In genomic region chr9:108579344-108579690, GRCm38 (mm10) we compare ENCODE assay signal across 9 mouse cellular contexts. TPM values are rescaled to one million over a fixed set of nuclear protein-coding genes. Genes with fewer than 3 reads are reported as not detected.
DNase-seq lines count a peak whose midpoint lies in the region; ATAC-seq and TF ChIP-seq lines count a peak whose summit lies in the region.
"Had no signal": no experiment of that assay in that cellular context is flagged by ENCODE, and none has a peak within 500 bp of the region (broad histone marks: within the 10 kb centered on the region; RNA-seq: fewer than 3 reads in every experiment).

No protein-coding gene starts in this region.

- no peak for ATAC-seq in heart, embryonic 13.5 days (ENCODE audit: extremely low read depth, insufficient number of reproducible peaks, low FRiP score, low TSS enrichment)
- no peak for ATAC-seq in forebrain, embryonic 14.5 days
- ATAC-seq in liver, embryonic 16.5 days (ENCODE audit: low read depth) = no peak

- no peak for TF ChIP-seq POLR2A in MEL (IDR thresholded peaks at IDR 0.05; ENCODE audit: control insufficient read depth in 1 of 2, insufficient read depth in 1 of 2, low read depth in 1 of 2, low read length in 2 of 2, poor library complexity in 1 of 2)

- peaks cover 60% of the 10 kb centered on the region for H3K4me1 ChIP-seq in heart, embryonic 13.5 days
- H3K4me1 ChIP-seq in MEL (ENCODE audit: control insufficient read depth in 1 of 2, insufficient read depth in 2 of 2, low read length in 2 of 2) = peaks cover 0 to 9% of the 10 kb centered on the region in 2 experiments; a peak in 2 of 4 replicates
- H3K4me1 ChIP-seq in forebrain, embryonic 14.5 days (ENCODE audit: control insufficient read depth, insufficient read depth, low read length) = peaks cover 24% of the 10 kb centered on the region
- peaks cover 17% of the 10 kb centered on the region for H3K4me1 ChIP-seq in liver, embryonic 16.5 days (ENCODE audit: control insufficient read depth, low read depth, low read length)

- peak overlapping the region; percentile 96 for H3K27ac ChIP-seq in heart, embryonic 13.5 days (replicated peaks)
- peak overlapping the region; percentile 68 for H3K27ac ChIP-seq in MEL (ENCODE audit: control insufficient read depth, low read depth, low read length)
- peak overlapping the region; percentile 93 for H3K27ac ChIP-seq in forebrain, embryonic 14.5 days (ENCODE audit: low read depth, low read length)
- H3K27ac ChIP-seq in liver, embryonic 16.5 days (ENCODE audit: low read length) = no peak overlapping the region

- TF ChIP-seq EP300 in MEL (IDR thresholded peaks at IDR 0.05; ENCODE audit: low read depth in 1 of 2, low read length in 2 of 2) = no peak

- no peaks in the 10 kb centered on the region for H3K27me3 ChIP-seq in heart, embryonic 13.5 days (replicated peaks)
- no peaks in the 10 kb centered on the region for H3K27me3 ChIP-seq in MEL (ENCODE audit: control insufficient read depth in 1 of 2, insufficient read depth in 2 of 2, low read length in 2 of 2)
- no peaks in the 10 kb centered on the region for H3K27me3 ChIP-seq in forebrain, embryonic 14.5 days (replicated peaks; ENCODE audit: control insufficient read depth, insufficient read depth, low read length)
- no peaks in the 10 kb centered on the region for H3K27me3 ChIP-seq in liver, embryonic 16.5 days (ENCODE audit: control insufficient read depth, insufficient read depth, low read depth, low read length)
- H3K27me3 ChIP-seq: CH12.LX had no signal

- no peaks in the 10 kb centered on the region for H3K9me3 ChIP-seq in heart, embryonic 13.5 days
- H3K9me3 ChIP-seq in MEL (replicated peaks; ENCODE audit: insufficient read depth, low read length) = no peaks in the 10 kb centered on the region
- H3K9me3 ChIP-seq in forebrain, embryonic 14.5 days (replicated peaks; ENCODE audit: control insufficient read depth, low read length) = no peaks in the 10 kb centered on the region
- H3K9me3 ChIP-seq in liver, embryonic 16.5 days (replicated peaks; ENCODE audit: control insufficient read depth, low read length) = no peaks in the 10 kb centered on the region

- H3K4me3 ChIP-seq in heart, embryonic 13.5 days = peak overlapping the region; percentile 84
- H3K4me3 ChIP-seq in MEL (ENCODE audit: control insufficient read depth in 1 of 2, insufficient read depth in 1 of 2, low read depth in 2 of 2, low read length in 2 of 2) = peak overlapping the region; percentile 72 to 98
- H3K4me3 ChIP-seq in forebrain, embryonic 14.5 days (ENCODE audit: low read depth, low read length) = peak overlapping the region; percentile 82
- peak overlapping the region; percentile 78 for H3K4me3 ChIP-seq in liver, embryonic 16.5 days (ENCODE audit: low read depth, low read length)

- H3K79me2 ChIP-seq in MEL (ENCODE audit: control insufficient read depth, insufficient read depth, low read length, poor library complexity) = peaks cover 6% of the 10 kb centered on the region

- 46% methylated on average over 5 of the region's 5 CpGs for WGBS in heart, embryonic 13.5 days
- WGBS in forebrain, embryonic 14.5 days = 69% methylated on average over 5 of the region's 5 CpGs
- WGBS in liver, embryonic 16.5 days (ENCODE audit: insufficient replicate concordance) = 63% methylated on average over 5 of the region's 5 CpGs

- peak overlapping the region; percentile 78 for H3K4me2 ChIP-seq in heart, embryonic 13.5 days
- peak overlapping the region; percentile 62 for H3K4me2 ChIP-seq in forebrain, embryonic 14.5 days (ENCODE audit: low read length)
- H3K4me2 ChIP-seq in liver, embryonic 16.5 days (ENCODE audit: low read depth, low read length) = peak overlapping the region; percentile 96

- no peak for TF ChIP-seq RAD21 in MEL (IDR thresholded peaks at IDR 0.05; ENCODE audit: low read depth, low read length)

- no peak for TF ChIP-seq CTCF in MEL (IDR thresholded peaks at IDR 0.05 in 2 of 3, conservative IDR thresholded peaks at IDR 0.05 in 1 of 3; ENCODE audit: control insufficient read depth in 1 of 3, insufficient read depth in 1 of 3, low read depth in 2 of 3, low read length in 3 of 3, poor library complexity in 1 of 3, severe bottlenecking in 1 of 3)

- peak overlapping the region; percentile 98 for H3K9ac ChIP-seq in heart, embryonic 13.5 days
- H3K9ac ChIP-seq in MEL (ENCODE audit: control insufficient read depth, low read depth, low read length, poor library complexity, severe bottlenecking) = peak overlapping the region; percentile 88
- peak overlapping the region; percentile 66 for H3K9ac ChIP-seq in forebrain, embryonic 14.5 days (ENCODE audit: low read length)
- peak overlapping the region; percentile 78; the same call in 1 of the 2 replicates for H3K9ac ChIP-seq in liver, embryonic 16.5 days (ENCODE audit: low read depth, low read length)

- no peak for DNase-seq in heart, adult 9 months (ENCODE audit: low spot score in 2 of 2)
- DNase-seq in MEL (ENCODE audit: low read depth, low spot score) = peak; percentile 56
- no peak for DNase-seq in forebrain, embryonic 14.5 days (ENCODE audit: low spot score)
- no peak for DNase-seq in B cell, adult 2 months
- DNase-seq in gastrocnemius, adult 18-20 months (ENCODE audit: low spot score) = no peak
- no peak for DNase-seq in left cerebral cortex, adult 8-10 months (ENCODE audit: low spot score in 2 of 2)

- H3K36me3 ChIP-seq in heart, embryonic 13.5 days = peaks cover 56% of the 10 kb centered on the region
- H3K36me3 ChIP-seq in MEL (ENCODE audit: control insufficient read depth in 1 of 2, insufficient read depth in 2 of 2, low read length in 2 of 2) = no peaks in the 10 kb centered on the region
- peaks cover 30% of the 10 kb centered on the region for H3K36me3 ChIP-seq in forebrain, embryonic 14.5 days (ENCODE audit: control insufficient read depth, insufficient read depth, low read length)
- H3K36me3 ChIP-seq in liver, embryonic 16.5 days (ENCODE audit: control insufficient read depth, insufficient read depth) = no peaks in the 10 kb centered on the region

TF ChIP-seq in MEL, 35 proteins besides CTCF, POLR2A, EP300 and RAD21 (continues in another document):
- TF ChIP-seq NRF1 (IDR thresholded peaks at IDR 0.05; ENCODE audit: insufficient read depth, low read depth, low read length, poor library complexity, severe bottlenecking) = peak; percentile 46; the same call in 1 of the 2 replicates
- TF ChIP-seq MAZ (IDR thresholded peaks at IDR 0.05; ENCODE audit: low read depth, low read length) = no peak
- TF ChIP-seq ELF1 (IDR thresholded peaks at IDR 0.05; ENCODE audit: low read depth, low read length) = 0 out of 2 replicates have a peak, but pooled peaks have one; percentile 3

RNA-seq across cellular contexts. Expression of gene Wdr6, which starts 0.8 kb away (rescaled TPM):
- 61.7 and 64.1 TPM in 2 replicates for polyA plus RNA-seq in heart, embryonic 13.5 days (2015; fragmentation: Nextera tagmentation; extraction: Ambion mirVana)
- total RNA-seq in MEL (2012; rRNA removed) = 43.2 and 43.5 TPM in 2 replicates
- polyA plus RNA-seq in MEL (2012; ENCODE audit: insufficient read depth in 1 of 2, insufficient read length in 2 of 2, low read depth in 1 of 2, low replicate concordance in 2 of 2, missing spikeins in 1 of 2) = 10 to 100 TPM in 1 of 2 experiments, not detected in 1; 44.9 TPM
- 162 and 187 TPM in 2 replicates for polyA plus RNA-seq in forebrain, embryonic 14.5 days (2014; fragmentation: Nextera tagmentation; extraction: Ambion mirVana)
- 10.0 and 12.2 TPM in 2 replicates for polyA plus RNA-seq in liver, embryonic 16.5 days (2015; fragmentation: Nextera tagmentation; extraction: Ambion mirVana)
- total RNA-seq in gastrocnemius, adult 18-20 months (2021) = 1 to 10 TPM; 6.4 to 7.9 TPM
- 100 to 1,000 TPM; 129 to 151 (median 133) TPM for total RNA-seq in left cerebral cortex, adult 8-10 months (2022)

RNA-seq across cellular contexts. Expression of gene Dalrd3, which starts 9.6 kb away (rescaled TPM):
- 86.6 and 92.1 TPM in 2 replicates for polyA plus RNA-seq in heart, embryonic 13.5 days (2015; fragmentation: Nextera tagmentation; extraction: Ambion mirVana)
- total RNA-seq in MEL (2012; rRNA removed) = 64.9 and 85.8 TPM in 2 replicates
- 100 to 1,000 TPM in 1 of 2 experiments, not detected in 1; 126 TPM for polyA plus RNA-seq in MEL (2012; ENCODE audit: insufficient read depth in 1 of 2, insufficient read length in 2 of 2, low read depth in 1 of 2, low replicate concordance in 2 of 2, missing spikeins in 1 of 2)
- polyA plus RNA-seq in forebrain, embryonic 14.5 days (2014; fragmentation: Nextera tagmentation; extraction: Ambion mirVana) = 188 and 190 TPM in 2 replicates
- polyA plus RNA-seq in liver, embryonic 16.5 days (2015; fragmentation: Nextera tagmentation; extraction: Ambion mirVana) = 27.3 and 30.0 TPM in 2 replicates
- 1 to 10 TPM; 7.5 to 8.9 TPM for total RNA-seq in gastrocnemius, adult 18-20 months (2021)
- total RNA-seq in left cerebral cortex, adult 8-10 months (2022) = 10 to 100 TPM; 68.8 to 86.5 (median 73.5) TPM

RNA-seq across cellular contexts. Expression of gene Ndufaf3, which starts 12.1 kb away (rescaled TPM):
- polyA plus RNA-seq in heart, embryonic 13.5 days (2015; fragmentation: Nextera tagmentation; extraction: Ambion mirVana) = 53.5 TPM in 2 replicates
- total RNA-seq in MEL (2012; rRNA removed) = 38.0 and 42.7 TPM in 2 replicates
- 10 to 100 TPM in 1 of 2 experiments, not detected in 1; 66.8 TPM for polyA plus RNA-seq in MEL (2012; ENCODE audit: insufficient read depth in 1 of 2, insufficient read length in 2 of 2, low read depth in 1 of 2, low replicate concordance in 2 of 2, missing spikeins in 1 of 2)
- 82.7 and 105 TPM in 2 replicates for polyA plus RNA-seq in forebrain, embryonic 14.5 days (2014; fragmentation: Nextera tagmentation; extraction: Ambion mirVana)
- 21.6 and 21.9 TPM in 2 replicates for polyA plus RNA-seq in liver, embryonic 16.5 days (2015; fragmentation: Nextera tagmentation; extraction: Ambion mirVana)
- total RNA-seq in gastrocnemius, adult 18-20 months (2021) = 10 to 100 TPM; 29.3 to 30.0 TPM
- 10 to 100 TPM; 67.2 to 77.5 (median 73.4) TPM for total RNA-seq in left cerebral cortex, adult 8-10 months (2022)

RNA-seq across cellular contexts. Expression of gene P4htm, which starts 18.1 kb away (rescaled TPM):
- polyA plus RNA-seq in heart, embryonic 13.5 days (2015; fragmentation: Nextera tagmentation; extraction: Ambion mirVana) = 19.5 and 20.0 TPM in 2 replicates
- total RNA-seq in MEL (2012; rRNA removed) = 0.08 and 0.10 TPM in 2 replicates
- polyA plus RNA-seq in MEL (2012; ENCODE audit: insufficient read depth in 1 of 2, insufficient read length in 2 of 2, low read depth in 1 of 2, low replicate concordance in 2 of 2, missing spikeins in 1 of 2) = under 1 TPM in 1 of 2 experiments, not detected in 1; 0.22 TPM
- 14.5 and 18.1 TPM in 2 replicates for polyA plus RNA-seq in forebrain, embryonic 14.5 days (2014; fragmentation: Nextera tagmentation; extraction: Ambion mirVana)
- polyA plus RNA-seq in liver, embryonic 16.5 days (2015; fragmentation: Nextera tagmentation; extraction: Ambion mirVana) = 0.48 and 0.70 TPM in 2 replicates
- total RNA-seq in gastrocnemius, adult 18-20 months (2021) = 1 to 10 TPM; 3.4 to 4.1 TPM
- 10 to 100 TPM; 87.5 to 98.6 (median 93.9) TPM for total RNA-seq in left cerebral cortex, adult 8-10 months (2022)

RNA-seq across cellular contexts. Expression of gene Impdh2, which starts 19.2 kb away (rescaled TPM):
- polyA plus RNA-seq in heart, embryonic 13.5 days (2015; fragmentation: Nextera tagmentation; extraction: Ambion mirVana) = 99.5 and 107 TPM in 2 replicates
- 488 and 550 TPM in 2 replicates for total RNA-seq in MEL (2012; rRNA removed)
- 100 to 1,000 TPM in 1 of 2 experiments, not detected in 1; 519 TPM for polyA plus RNA-seq in MEL (2012; ENCODE audit: insufficient read depth in 1 of 2, insufficient read length in 2 of 2, low read depth in 1 of 2, low replicate concordance in 2 of 2, missing spikeins in 1 of 2)
- polyA plus RNA-seq in forebrain, embryonic 14.5 days (2014; fragmentation: Nextera tagmentation; extraction: Ambion mirVana) = 125 and 136 TPM in 2 replicates
- polyA plus RNA-seq in liver, embryonic 16.5 days (2015; fragmentation: Nextera tagmentation; extraction: Ambion mirVana) = 80.0 and 86.8 TPM in 2 replicates
- total RNA-seq in gastrocnemius, adult 18-20 months (2021) = 10 to 100 TPM; 61.3 to 63.2 TPM
- 10 to 100 TPM; 43.7 to 54.7 (median 50.7) TPM for total RNA-seq in left cerebral cortex, adult 8-10 months (2022)
